Mouse (Mus musculus) NIH3T3 (cell line): ENCODE data around the gene Clasrp.

Experiments
- DNase-seq: peaks from one replicate; pipeline ENCODE4 v3.0.0-alpha.2; 2012; ENCODE audit warnings: low read depth

The Clasrp gene

GRCm38 (mm10) chr7:19532240-19532639 lies 72.0 kb downstream of the Clasrp start:
- no peak for DNase-seq

DNA sequence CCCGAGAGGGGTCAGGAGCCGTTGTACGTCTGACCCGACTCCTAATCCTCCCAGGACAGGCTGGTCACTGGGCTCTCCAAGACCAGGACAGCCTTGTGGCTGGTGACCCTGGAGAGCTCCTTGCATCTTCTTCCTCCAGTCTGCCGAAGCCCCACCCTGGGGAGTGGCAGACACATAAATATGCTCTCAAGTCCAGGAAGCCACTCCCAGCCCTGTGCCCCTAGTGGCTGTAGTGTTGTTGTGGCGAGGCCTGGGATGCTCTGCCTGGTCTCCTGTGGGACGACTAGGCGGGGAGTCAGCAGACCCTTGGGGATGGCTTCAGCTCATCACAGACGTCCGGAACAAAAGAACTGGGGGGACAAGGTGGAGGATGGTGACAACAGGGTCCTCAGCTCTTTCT lies 73.2 kb downstream of the Clasrp start:
- no peak for DNase-seq
